Mouse (Mus musculus): ENCODE measurements around the gene Myo16.

The Myo16 gene

GRCm38 (mm10) chr8:10255741-10256140 is 102.0 kb downstream of the Myo16 start:
- ChIA-PET POLR2A (interaction anchor here in 1 of 4 experiments (0.5 kb wide), 1 partner anchor 10 kb away, joined by 4 read pairs; no protein-coding TSS in a partner anchor), CTCF (interaction anchor here in 1 of 4 experiments (0.6 kb wide), 1 partner anchor 1683 kb away, joined by 9 read pairs; no protein-coding TSS in a partner anchor)

DNA sequence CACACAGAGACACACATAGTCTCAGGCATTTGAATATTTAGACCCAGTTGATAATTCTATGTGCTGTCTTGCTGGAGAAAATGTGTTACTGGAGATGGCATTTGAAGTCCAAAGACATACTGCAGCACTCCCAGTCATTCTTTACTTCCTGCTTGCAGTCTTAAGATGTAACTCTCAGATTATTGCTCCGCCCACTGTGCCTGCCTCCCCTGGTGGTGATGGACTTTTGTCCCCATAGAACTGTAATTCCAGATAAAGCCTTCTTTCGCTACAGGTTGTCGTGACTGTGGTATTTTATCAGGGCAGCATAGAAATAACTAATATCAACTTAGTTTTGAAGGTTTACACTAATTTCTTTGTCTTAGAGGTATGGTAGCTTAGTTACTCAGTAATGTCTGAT is 102.9 kb downstream of the Myo16 start:
- POLR2A ChIA-PET = no interaction called here
- CTCF ChIA-PET = interaction anchor here in 1 of 4 experiments (0.6 kb wide), 1 partner anchor 54 kb away, joined by 3 read pairs; no protein-coding TSS in a partner anchor

GRCm38 (mm10) chr8:10270094-10270493 is 116.4 kb downstream of the Myo16 start:
- CTCF ChIA-PET = interaction anchor here in 1 of 4 experiments (0.5 kb wide), 1 partner anchor 1051 kb away, joined by 8 read pairs; no protein-coding TSS in a partner anchor
- POLR2A ChIA-PET = no interaction called here

GRCm38 (mm10) chr8:10292600-10292999 is 138.9 kb downstream of the Myo16 start:
- ChIA-PET POLR2A (no interaction called here), CTCF (interaction anchor here in 1 of 4 experiments (0.6 kb wide), 1 partner anchor 71 kb away, joined by 5 read pairs; no protein-coding TSS in a partner anchor)

GRCm38 (mm10) chr8:10300797-10301196 is 147.1 kb downstream of the Myo16 start:
- ChIA-PET POLR2A (no interaction called here), CTCF (no interaction called here)

DNA sequence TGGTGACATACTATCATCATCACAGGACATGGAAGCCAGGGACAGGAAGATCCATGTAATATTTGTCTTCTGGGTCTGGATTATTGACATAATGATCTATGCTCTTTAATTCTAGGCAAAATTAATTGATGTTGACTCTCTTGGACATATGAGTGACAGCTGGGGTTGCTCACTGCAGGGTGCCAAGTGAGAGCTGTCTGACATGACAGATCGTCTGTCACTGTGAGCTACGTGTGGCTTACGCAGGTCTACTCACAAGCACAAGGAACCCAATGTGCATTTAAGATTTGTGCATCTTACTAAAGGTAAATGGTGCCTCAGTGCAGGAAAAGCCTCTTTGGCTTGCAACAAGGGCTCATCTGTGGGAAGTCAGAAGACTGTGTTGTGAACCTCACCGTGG is 149.3 kb downstream of the Myo16 start:
- ChIA-PET CTCF (no interaction called here), POLR2A (no interaction called here)

DNA sequence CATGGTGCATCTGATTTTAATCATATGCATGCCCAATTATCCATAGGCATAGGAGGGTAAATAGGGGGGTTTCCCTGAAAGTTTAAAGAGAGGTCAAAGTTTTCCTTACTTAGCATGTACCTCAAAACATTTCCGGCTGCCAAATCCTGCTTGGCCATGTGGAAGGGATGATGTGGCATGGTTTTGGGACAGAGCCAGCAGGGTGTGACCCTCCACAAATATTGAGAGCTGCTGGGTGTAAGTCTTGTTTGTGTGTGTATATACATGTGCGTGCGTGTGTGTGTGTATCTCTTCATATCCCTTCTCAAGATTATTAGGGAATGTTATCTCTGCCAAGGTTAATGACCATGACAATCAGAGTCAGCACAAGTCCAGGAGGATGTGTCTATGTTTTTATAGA is 150.3 kb downstream of the Myo16 start:
- ChIA-PET CTCF (no interaction called here), POLR2A (no interaction called here)

GRCm38 (mm10) chr8:10304721-10305120 is 151.0 kb downstream of the Myo16 start:
- ChIA-PET CTCF (no interaction called here), POLR2A (no interaction called here)

- ChIA-PET CTCF (no interaction called here), POLR2A (no interaction called here)
Observed at GRCm38 (mm10) chr8:10307345-10307744, 153.6 kb downstream of the Myo16 start.

GRCm38 (mm10) chr8:10307770-10308476 is 154.2 kb downstream of the Myo16 start:
- CTCF ChIA-PET = no interaction called here

DNA sequence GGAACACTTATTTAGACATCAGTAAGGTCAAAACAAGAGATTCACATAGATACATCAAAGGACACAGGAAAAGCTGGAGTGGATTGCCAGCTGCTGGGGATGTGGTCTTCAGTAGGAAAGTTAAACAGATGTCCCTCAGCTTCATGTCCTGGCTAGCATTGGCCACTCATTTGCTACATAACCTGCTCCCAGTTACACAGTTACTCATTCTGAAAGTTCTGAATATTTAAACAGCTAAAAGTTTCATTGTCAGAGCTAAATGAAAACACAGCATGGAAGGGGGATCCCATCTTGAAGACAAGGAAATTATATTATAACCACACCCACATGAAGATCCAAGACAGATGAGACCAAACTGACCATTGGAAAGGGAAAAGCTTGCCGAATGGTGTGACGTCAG is 156.8 kb downstream of the Myo16 start:
- CTCF ChIA-PET = no interaction called here
- POLR2A ChIA-PET = no interaction called here

More at GRCm38 (mm10) chr8:10307770-10308476, 154.2 kb downstream of the Myo16 start:
- POLR2A ChIA-PET = no interaction called here

DNA sequence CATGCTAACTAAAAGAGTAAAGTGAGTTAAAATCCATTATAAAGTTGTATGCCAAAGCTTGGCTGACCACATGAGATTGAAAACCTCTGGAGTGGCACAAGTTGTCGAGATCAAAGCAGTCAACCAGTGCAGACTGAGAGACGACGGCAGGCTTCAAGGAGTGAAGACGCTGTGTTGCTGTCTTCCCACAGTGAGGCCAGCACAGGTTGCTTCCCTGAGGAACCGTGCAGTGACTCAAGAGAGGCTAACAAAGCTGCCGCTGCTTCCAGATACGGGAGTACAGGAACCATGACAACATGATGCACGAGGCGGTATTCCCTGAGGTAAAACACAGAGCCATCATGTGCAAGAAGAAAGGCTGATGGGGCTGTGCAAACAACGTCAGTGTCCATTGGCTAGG is 158.6 kb downstream of the Myo16 start:
- POLR2A ChIA-PET = no interaction called here
- CTCF ChIA-PET = no interaction called here

DNA sequence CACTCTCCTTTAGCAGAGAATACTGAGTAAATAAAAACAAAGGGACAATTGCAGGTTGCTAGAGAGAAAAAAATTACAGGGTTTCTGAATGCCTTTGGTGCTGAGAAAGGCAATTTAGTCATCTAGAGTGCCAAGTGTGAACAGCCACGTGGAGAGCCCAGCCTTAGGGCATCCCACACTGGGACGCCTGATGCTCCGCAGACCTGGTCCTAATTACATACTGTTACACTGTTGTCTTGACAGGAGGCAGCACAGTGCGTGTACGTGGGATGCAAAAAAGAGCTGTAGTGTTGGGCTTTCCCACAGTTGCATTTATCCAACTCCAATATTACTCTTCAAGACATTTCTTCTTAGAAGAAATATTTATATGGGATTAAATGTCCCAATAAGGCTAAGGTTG is 162.5 kb downstream of the Myo16 start:
- ChIA-PET POLR2A (no interaction called here), CTCF (interaction anchor here in 1 of 4 experiments (0.6 kb wide), 1 partner anchor 15 kb away, joined by 4 read pairs; no protein-coding TSS in a partner anchor)

- ChIA-PET POLR2A (no interaction called here), CTCF (no interaction called here)
Observed at GRCm38 (mm10) chr8:10318103-10318502, 164.4 kb downstream of the Myo16 start.

GRCm38 (mm10) chr8:10350451-10350850 is 196.7 kb downstream of the Myo16 start:
- CTCF ChIA-PET = no interaction called here
- POLR2A ChIA-PET = no interaction called here

DNA sequence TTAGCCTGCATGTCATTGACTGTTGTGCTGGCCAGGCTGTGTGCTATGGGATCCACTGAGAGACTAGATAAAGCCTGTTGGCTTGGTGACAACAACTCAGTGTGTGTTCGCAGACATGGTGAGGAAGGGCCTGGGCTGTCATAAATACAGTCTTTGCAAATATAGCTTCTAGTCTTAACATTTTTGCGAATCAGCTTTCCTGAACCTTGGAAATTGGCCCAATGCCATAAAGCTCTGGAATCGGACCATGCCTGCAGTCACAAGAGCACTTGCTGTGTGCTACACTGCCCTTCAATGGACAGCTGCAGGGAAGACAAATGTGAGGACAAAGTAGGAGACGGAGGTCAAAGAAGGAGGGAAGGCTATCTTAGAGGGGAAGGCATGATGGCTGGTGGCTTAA is 205.0 kb downstream of the Myo16 start:
- CTCF ChIA-PET = no interaction called here

DNA sequence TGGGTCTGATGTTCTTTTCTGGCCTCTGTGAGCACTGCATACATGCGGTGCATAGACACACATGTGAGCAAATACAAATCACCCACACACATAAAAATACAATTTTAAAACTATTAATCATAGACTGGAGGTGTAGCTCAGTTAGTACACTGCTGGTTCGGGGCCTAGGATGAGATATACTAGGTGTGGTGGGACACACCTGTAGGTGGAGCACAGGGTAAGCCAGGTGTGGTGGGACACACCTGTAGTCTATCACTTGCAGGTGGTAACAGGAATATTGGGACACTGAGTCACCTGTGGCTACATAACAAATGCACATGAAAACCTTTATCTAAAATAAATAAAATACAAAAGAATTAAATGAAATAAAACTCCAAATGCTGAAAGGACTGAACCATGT is 209.2 kb downstream of the Myo16 start:
- ChIA-PET CTCF (interaction anchor here in 1 of 4 experiments (1.5 kb wide), 1 partner anchor 40 kb away, joined by 3 read pairs; no protein-coding TSS in a partner anchor), POLR2A (no interaction called here)

More for the DNA sequence above, 205.0 kb downstream of the Myo16 start:
- POLR2A ChIA-PET = interaction anchor here in 1 of 4 experiments (0.8 kb wide), 1 partner anchor 1523 kb away, joined by 3 read pairs; no protein-coding TSS in a partner anchor

DNA sequence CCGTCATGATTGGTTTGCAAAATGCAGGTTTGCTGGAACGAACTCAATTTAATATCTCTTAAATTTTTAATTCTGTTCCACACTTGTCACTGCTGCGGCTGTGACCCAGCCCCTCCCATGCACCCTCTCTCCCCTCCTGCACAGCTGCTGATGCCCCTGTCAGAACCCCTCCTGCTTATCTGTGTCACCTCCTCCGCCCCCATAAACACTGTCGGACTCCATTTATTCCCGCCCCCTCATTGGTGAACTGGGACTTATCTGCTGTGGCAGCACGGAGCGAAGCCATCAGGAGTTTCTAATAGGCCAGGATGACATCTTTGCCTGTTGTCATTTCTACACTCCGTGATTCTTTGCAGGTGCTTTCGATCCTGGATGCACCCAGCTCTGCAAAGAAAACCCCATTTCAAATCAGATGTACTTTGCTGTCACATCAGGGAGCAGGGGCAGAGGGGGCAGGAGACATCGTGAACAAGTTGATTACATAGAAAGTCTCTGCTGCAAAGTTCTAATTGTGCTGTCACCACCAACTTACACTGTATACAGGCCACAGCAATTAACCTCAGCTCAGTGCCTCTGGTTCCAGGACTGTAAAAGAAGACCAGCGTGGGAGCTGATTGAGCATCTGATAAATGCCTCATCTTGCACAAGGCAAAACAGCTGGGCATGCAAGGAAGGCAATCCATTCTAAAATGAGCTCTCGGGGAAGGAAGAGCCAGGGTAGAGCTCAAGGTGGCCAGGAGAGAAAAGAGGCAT is 210.1 kb downstream of the Myo16 start:
- POLR2A ChIA-PET = interaction anchor here in 1 of 4 experiments (0.8 kb wide), 1 partner anchor 484 kb away, joined by 5 read pairs; no protein-coding TSS in a partner anchor
- CTCF ChIA-PET = interaction anchor here in 1 of 4 experiments (0.7 kb wide), 1 partner anchor 71 kb away, joined by 5 read pairs; no protein-coding TSS in a partner anchor

DNA sequence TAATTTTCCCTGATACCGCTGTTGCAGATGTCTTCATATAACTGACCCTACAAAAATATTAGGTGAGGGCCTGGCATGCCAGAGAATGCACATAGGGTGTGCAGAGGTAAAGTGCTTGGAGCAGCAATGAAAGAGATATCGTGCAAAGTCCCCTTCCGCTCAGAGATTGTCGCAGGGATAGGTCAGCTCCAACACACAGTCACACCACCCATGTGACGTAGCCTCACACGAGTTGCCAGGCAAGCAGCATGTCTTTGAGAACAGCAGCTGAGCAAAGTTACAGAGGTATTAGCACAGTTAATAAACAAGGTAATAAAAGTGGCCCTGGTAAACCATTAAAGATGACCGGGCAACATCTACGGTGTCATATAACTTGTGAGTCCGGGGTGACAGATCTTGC is 212.4 kb downstream of the Myo16 start:
- CTCF ChIA-PET = no interaction called here

DNA sequence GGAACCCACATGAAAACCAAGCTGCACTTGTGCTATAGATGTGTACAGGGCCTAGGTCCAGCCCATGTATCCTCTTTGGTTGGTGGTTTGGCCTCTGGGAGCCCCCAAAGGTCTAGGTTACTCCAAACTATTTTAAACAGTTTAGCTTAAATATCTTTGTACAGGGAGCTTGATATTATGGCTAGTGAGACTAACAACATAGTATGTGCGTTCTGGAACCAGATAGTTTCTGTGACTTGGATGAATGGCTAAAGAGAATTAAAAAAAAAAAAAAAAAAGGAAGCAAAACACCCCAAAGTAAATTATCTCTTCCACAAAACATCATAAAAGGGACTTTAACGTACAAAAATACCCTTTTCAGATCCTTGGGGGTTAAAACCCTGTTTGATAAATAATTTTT is 218.9 kb downstream of the Myo16 start:
- ChIA-PET POLR2A (interaction anchor here in 1 of 4 experiments (0.7 kb wide), 1 partner anchor 1078 kb away, joined by 3 read pairs; no protein-coding TSS in a partner anchor), CTCF (no interaction called here)

More for the DNA sequence above, 212.4 kb downstream of the Myo16 start:
- POLR2A ChIA-PET = no interaction called here

DNA sequence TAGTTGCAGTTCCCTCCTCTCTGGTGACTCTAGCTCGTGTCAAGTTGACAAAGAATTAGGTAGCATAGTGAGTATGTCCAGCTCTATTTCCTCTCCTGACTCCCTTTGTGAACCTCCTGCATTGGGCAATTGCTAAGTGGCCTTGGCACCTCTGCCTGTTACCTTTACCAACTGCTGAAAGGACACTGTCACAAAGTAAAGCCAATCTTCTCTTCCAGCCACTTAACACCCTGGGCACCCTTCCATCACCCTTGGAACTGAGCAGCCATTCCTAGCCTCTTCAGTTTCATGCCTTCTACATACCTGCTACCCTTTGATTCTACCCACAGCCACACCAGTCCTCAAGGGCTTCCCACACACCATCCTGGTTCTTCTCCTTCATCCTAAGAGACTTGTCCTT is 233.4 kb downstream of the Myo16 start:
- ChIA-PET POLR2A (no interaction called here), CTCF (no interaction called here)

Data from embryonic stem cell, embryonic (primary cell).